Mouse (Mus musculus): ENCODE results near the gene Irak1bp1. TPM values are rescaled to one million over a fixed set of nuclear protein-coding genes. Genes with fewer than 3 reads are reported as not detected.

Irak1bp1 gene
- polyA plus RNA-seq (2017; shearing (Covaris generic)), result 1.7 TPM

GRCm38 (mm10) chr9:82829007-82829689 is at the start of gene Irak1bp1:
Gene Irak1bp1, plus strand, starts transcription at chr9:82829540.

Other genes with a start within 250 kb of the Irak1bp1 start
- gene Phip, start 146.0 kb downstream of the Irak1bp1 start, polyA plus RNA-seq (2017; shearing (Covaris generic)), result 123 TPM